Mouse (Mus musculus): ENCODE measurements around the gene Cmtm6. TPM values are rescaled to one million over a fixed set of nuclear protein-coding genes. Genes with fewer than 3 reads are reported as not detected.

Cmtm6 gene
- polyA plus RNA-seq, 1 experiment from 2014 or later, result 23.2 TPM

DNA sequence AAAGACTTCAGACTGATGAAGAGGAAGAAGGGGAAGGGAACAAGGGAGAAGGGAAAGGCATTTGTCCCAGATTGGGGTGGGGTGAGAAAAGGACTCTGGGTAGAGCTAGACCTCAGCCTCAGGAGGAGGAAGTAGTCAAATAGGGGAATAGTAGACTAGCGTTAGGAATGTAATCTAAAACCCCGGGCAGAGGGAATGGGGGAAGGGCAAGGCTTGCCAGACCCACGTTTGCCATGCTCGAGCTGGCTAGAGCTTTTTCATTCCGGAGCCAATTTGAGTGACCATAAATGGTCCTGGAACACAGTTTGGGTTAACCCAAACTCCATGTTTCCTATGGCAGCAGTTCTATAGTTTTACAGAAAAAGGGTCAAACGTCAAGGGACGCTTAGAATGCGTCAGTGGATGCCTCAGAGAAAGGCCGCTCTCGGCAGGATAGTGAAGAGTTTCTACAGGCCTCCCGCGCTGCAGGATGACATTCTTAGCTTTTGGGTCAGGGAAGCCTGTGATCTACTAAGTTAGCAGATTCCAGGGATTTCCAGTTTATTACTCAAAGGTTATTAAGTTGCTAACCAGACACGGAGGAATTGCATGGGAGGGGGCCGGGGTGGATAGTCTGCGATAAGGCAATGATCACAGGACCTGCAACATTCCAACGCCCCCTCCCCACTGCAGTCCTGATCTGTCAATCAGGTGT lies 54.7 kb downstream of the Cmtm6 start:
- Histone ChIP-seq H3K36me3 (ENCODE audit: control insufficient read depth, insufficient read depth) (no peaks in the 10 kb centered on the region), H3K4me3 (replicated peaks; ENCODE audit: low read length) (no peak overlapping the region), H3K4me2 (ENCODE audit: low read length) (no peak overlapping the region), H3K27me3 (replicated peaks; ENCODE audit: control insufficient read depth, insufficient read depth, low read length) (no peaks in the 10 kb centered on the region), H3K9me3 (ENCODE audit: control insufficient read depth, low read length) (no peaks in the 10 kb centered on the region), H3K4me1 (replicated peaks; ENCODE audit: control insufficient read depth, insufficient read depth, low read length) (peaks cover 14% of the 10 kb centered on the region), H3K27ac (ENCODE audit: low read length) (no peak overlapping the region), H3K9ac (replicated peaks; ENCODE audit: low read depth, low read length) (no peak overlapping the region)
- ATAC-seq, result no peak
- 14% methylated on average over 16 of the region's 16 CpGs for WGBS

DNA sequence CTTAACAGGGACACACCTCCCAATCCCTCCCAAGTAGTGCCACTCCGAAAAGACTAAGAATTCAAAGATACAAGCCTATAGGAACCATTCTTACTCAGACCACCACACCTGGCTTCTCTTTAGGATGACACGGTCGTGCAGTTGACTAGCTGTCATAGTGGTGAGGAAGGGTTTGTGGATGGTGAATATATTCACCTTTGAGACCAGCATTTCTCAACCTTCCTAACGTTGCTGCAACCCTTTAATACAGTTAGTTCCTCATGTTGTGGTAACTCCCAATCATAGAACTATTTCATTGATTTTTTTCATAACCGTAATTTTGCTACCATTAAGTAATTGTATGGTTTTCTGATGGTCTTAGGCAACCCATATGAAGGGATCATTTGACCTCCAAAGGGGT lies 56.2 kb downstream of the Cmtm6 start:
- no peak overlapping the region for H3K9ac ChIP-seq (replicated peaks; ENCODE audit: low read depth, low read length)
- no peaks in the 10 kb centered on the region for H3K9me3 ChIP-seq (ENCODE audit: control insufficient read depth, low read length)
- WGBS, result 96% methylated on average over 5 of the region's 5 CpGs
- H3K4me1 ChIP-seq (replicated peaks; ENCODE audit: control insufficient read depth, insufficient read depth, low read length), result no peaks in the 10 kb centered on the region
- no peak overlapping the region for H3K4me2 ChIP-seq (ENCODE audit: low read length)
- no peaks in the 10 kb centered on the region for H3K27me3 ChIP-seq (replicated peaks; ENCODE audit: control insufficient read depth, insufficient read depth, low read length)
- no peak overlapping the region for H3K4me3 ChIP-seq (replicated peaks; ENCODE audit: low read length)
- no peak for ATAC-seq
- H3K27ac ChIP-seq (ENCODE audit: low read length), result no peak overlapping the region
- no peaks in the 10 kb centered on the region for H3K36me3 ChIP-seq (ENCODE audit: control insufficient read depth, insufficient read depth)

- ATAC-seq, result no peak
- Histone ChIP-seq H3K36me3 (ENCODE audit: control insufficient read depth, insufficient read depth) (no peaks in the 10 kb centered on the region), H3K9ac (replicated peaks; ENCODE audit: low read depth, low read length) (no peak overlapping the region), H3K9me3 (ENCODE audit: control insufficient read depth, low read length) (no peaks in the 10 kb centered on the region), H3K27me3 (replicated peaks; ENCODE audit: control insufficient read depth, insufficient read depth, low read length) (no peaks in the 10 kb centered on the region), H3K4me2 (ENCODE audit: low read length) (no peak overlapping the region), H3K27ac (ENCODE audit: low read length) (no peak overlapping the region), H3K4me3 (replicated peaks; ENCODE audit: low read length) (no peak overlapping the region), H3K4me1 (replicated peaks; ENCODE audit: control insufficient read depth, insufficient read depth, low read length) (no peaks in the 10 kb centered on the region)
- 91% methylated on average over 7 of the region's 7 CpGs for WGBS
These were observed 56.8 kb downstream of the Cmtm6 start for GRCm38 (mm10) chr9:114787716-114788115.

DNA sequence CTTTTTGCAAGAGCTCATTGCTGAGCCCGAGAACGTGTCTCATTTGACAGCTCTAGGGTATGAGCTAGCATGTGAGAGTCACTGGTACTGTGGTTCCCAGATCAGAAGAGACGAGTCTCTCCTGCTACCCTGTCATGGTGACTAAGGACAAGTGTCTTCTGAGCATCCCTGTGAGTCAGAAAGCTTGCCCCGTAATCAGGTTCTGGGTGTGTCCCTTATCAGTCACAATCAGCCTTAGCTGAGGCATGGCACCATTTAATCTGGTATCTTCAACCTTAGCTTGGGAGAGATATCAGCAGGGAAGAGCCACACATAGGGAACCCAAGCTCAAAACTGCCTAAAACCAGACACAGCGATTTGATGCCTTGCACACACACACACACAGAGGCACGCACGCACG lies 57.8 kb downstream of the Cmtm6 start:
- H3K36me3 ChIP-seq (ENCODE audit: control insufficient read depth, insufficient read depth), result no peaks in the 10 kb centered on the region
- no peaks in the 10 kb centered on the region for H3K4me1 ChIP-seq (replicated peaks; ENCODE audit: control insufficient read depth, insufficient read depth, low read length)
- no peak overlapping the region for H3K4me2 ChIP-seq (ENCODE audit: low read length)
- no peaks in the 10 kb centered on the region for H3K9me3 ChIP-seq (ENCODE audit: control insufficient read depth, low read length)
- no peaks in the 10 kb centered on the region for H3K27me3 ChIP-seq (replicated peaks; ENCODE audit: control insufficient read depth, insufficient read depth, low read length)
- ATAC-seq, result no peak
- H3K4me3 ChIP-seq (replicated peaks; ENCODE audit: low read length), result no peak overlapping the region
- WGBS, result 93% methylated on average over 8 of the region's 8 CpGs
- H3K27ac ChIP-seq (ENCODE audit: low read length), result no peak overlapping the region
- no peak overlapping the region for H3K9ac ChIP-seq (replicated peaks; ENCODE audit: low read depth, low read length)

DNA sequence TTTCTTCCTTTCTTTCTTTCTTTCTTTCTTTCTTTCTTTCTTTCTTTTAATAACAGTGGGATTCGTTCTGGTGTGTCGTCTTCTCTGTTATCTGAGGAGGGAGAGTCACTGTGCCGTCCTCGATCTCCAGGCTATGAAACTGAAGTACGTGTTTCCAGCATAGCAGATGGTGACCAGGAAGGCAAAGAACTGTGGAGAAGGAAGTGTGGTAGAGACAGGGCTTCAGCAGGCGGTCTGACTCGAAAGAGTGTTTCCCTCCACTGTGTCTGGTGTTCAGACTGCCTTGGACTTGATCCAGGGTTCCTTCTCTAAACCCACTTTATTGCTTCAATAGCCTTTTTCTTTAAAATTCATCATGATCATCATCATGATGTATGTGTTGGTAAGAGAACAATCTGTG lies 58.6 kb downstream of the Cmtm6 start:
- Histone ChIP-seq H3K9ac (replicated peaks; ENCODE audit: low read depth, low read length) (no peak overlapping the region), H3K4me1 (replicated peaks; ENCODE audit: control insufficient read depth, insufficient read depth, low read length) (no peaks in the 10 kb centered on the region), H3K9me3 (ENCODE audit: control insufficient read depth, low read length) (no peaks in the 10 kb centered on the region), H3K27ac (ENCODE audit: low read length) (no peak overlapping the region), H3K4me2 (ENCODE audit: low read length) (no peak overlapping the region), H3K4me3 (replicated peaks; ENCODE audit: low read length) (no peak overlapping the region), H3K27me3 (replicated peaks; ENCODE audit: control insufficient read depth, insufficient read depth, low read length) (no peaks in the 10 kb centered on the region), H3K36me3 (ENCODE audit: control insufficient read depth, insufficient read depth) (no peaks in the 10 kb centered on the region)
- WGBS, result 80% methylated on average over 7 of the region's 7 CpGs
- ATAC-seq, result no peak

DNA sequence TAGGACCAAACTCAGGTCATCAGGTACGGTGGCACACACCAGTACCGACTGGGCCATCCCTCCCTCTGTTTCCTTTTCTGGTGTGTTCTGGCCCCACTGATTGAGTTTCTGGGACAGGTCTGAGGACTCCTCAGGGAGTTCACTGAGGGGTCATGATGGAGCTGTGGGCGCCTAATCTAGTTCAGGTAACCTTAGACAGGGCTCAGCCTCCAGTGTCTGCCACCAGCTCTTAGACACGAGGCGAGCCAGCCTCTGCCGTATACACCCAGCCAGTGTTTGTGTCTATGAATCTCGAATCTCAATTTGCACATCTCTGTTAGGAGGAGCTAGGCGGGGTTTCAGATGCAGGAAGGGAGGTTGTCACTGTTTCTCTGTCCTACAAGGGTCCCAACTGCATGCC lies 59.1 kb downstream of the Cmtm6 start:
- ATAC-seq, result no peak
- WGBS, result 86% methylated on average over 8 of the region's 8 CpGs
- H3K9ac ChIP-seq (replicated peaks; ENCODE audit: low read depth, low read length), result no peak overlapping the region
- H3K9me3 ChIP-seq (ENCODE audit: control insufficient read depth, low read length), result no peaks in the 10 kb centered on the region
- H3K27me3 ChIP-seq (replicated peaks; ENCODE audit: control insufficient read depth, insufficient read depth, low read length), result no peaks in the 10 kb centered on the region
- no peak overlapping the region for H3K4me3 ChIP-seq (replicated peaks; ENCODE audit: low read length)
- no peak overlapping the region for H3K27ac ChIP-seq (ENCODE audit: low read length)
- no peaks in the 10 kb centered on the region for H3K4me1 ChIP-seq (replicated peaks; ENCODE audit: control insufficient read depth, insufficient read depth, low read length)
- no peak overlapping the region for H3K4me2 ChIP-seq (ENCODE audit: low read length)
- H3K36me3 ChIP-seq (ENCODE audit: control insufficient read depth, insufficient read depth), result no peaks in the 10 kb centered on the region

GRCm38 (mm10) chr9:114793764-114794295 lies 62.9 kb downstream of the Cmtm6 start:
- H3K27ac ChIP-seq (ENCODE audit: low read length), result no peak overlapping the region
- 89% methylated on average over 9 of the region's 9 CpGs for WGBS
- H3K4me1 ChIP-seq (replicated peaks; ENCODE audit: control insufficient read depth, insufficient read depth, low read length), result peaks cover 4% of the 10 kb centered on the region
- no peaks in the 10 kb centered on the region for H3K9me3 ChIP-seq (ENCODE audit: control insufficient read depth, low read length)
- no peaks in the 10 kb centered on the region for H3K27me3 ChIP-seq (replicated peaks; ENCODE audit: control insufficient read depth, insufficient read depth, low read length)
- no peak overlapping the region for H3K4me3 ChIP-seq (replicated peaks; ENCODE audit: low read length)
- no peak overlapping the region for H3K4me2 ChIP-seq (ENCODE audit: low read length)
- H3K36me3 ChIP-seq (ENCODE audit: control insufficient read depth, insufficient read depth), result no peaks in the 10 kb centered on the region
- ATAC-seq, result no peak
- no peak overlapping the region for H3K9ac ChIP-seq (replicated peaks; ENCODE audit: low read depth, low read length)

DNA sequence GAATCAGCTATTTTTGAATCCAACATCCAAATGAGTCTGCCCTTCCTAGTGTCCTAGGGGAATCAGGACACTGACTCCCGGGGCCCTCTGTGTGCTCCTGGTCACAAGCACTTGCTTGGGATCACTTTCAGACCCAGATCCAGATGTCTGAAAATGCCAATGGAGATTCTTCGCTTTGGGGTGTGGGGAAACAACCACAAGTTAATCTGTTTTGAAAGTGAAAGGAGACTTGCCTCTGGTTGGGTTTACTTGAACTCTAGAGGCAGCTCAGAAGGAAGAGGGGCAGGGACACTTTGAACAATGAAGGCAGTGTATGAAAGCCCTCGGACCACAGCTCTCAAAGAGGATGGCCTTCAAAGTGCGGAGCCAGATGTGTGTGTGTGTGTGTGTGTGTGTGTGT lies 63.6 kb downstream of the Cmtm6 start:
- no peaks in the 10 kb centered on the region for H3K36me3 ChIP-seq (ENCODE audit: control insufficient read depth, insufficient read depth)
- 79% methylated on average over 4 of the region's 4 CpGs for WGBS
- no peaks in the 10 kb centered on the region for H3K27me3 ChIP-seq (replicated peaks; ENCODE audit: control insufficient read depth, insufficient read depth, low read length)
- peaks cover 4% of the 10 kb centered on the region for H3K4me1 ChIP-seq (replicated peaks; ENCODE audit: control insufficient read depth, insufficient read depth, low read length)
- H3K4me2 ChIP-seq (ENCODE audit: low read length), result no peak overlapping the region
- no peak for ATAC-seq
- H3K27ac ChIP-seq (ENCODE audit: low read length), result no peak overlapping the region
- H3K9ac ChIP-seq (replicated peaks; ENCODE audit: low read depth, low read length), result no peak overlapping the region
- H3K9me3 ChIP-seq (ENCODE audit: control insufficient read depth, low read length), result no peaks in the 10 kb centered on the region
- no peak overlapping the region for H3K4me3 ChIP-seq (replicated peaks; ENCODE audit: low read length)

- ATAC-seq, result no peak
- H3K4me1 ChIP-seq (replicated peaks; ENCODE audit: control insufficient read depth, insufficient read depth, low read length), result peaks cover 4% of the 10 kb centered on the region
- H3K9ac ChIP-seq (replicated peaks; ENCODE audit: low read depth, low read length), result no peak overlapping the region
- H3K4me2 ChIP-seq (ENCODE audit: low read length), result no peak overlapping the region
- WGBS, result 55% methylated on average over 11 of the region's 11 CpGs
- no peaks in the 10 kb centered on the region for H3K9me3 ChIP-seq (ENCODE audit: control insufficient read depth, low read length)
- no peaks in the 10 kb centered on the region for H3K27me3 ChIP-seq (replicated peaks; ENCODE audit: control insufficient read depth, insufficient read depth, low read length)
- no peak overlapping the region for H3K27ac ChIP-seq (ENCODE audit: low read length)
- H3K36me3 ChIP-seq (ENCODE audit: control insufficient read depth, insufficient read depth), result no peaks in the 10 kb centered on the region
- H3K4me3 ChIP-seq (replicated peaks; ENCODE audit: low read length), result no peak overlapping the region
These were observed 65.6 kb downstream of the Cmtm6 start for GRCm38 (mm10) chr9:114796473-114797050.
